Mouse (Mus musculus): ENCODE measurements around the gene Cald1.

The Cald1 gene

DNA sequence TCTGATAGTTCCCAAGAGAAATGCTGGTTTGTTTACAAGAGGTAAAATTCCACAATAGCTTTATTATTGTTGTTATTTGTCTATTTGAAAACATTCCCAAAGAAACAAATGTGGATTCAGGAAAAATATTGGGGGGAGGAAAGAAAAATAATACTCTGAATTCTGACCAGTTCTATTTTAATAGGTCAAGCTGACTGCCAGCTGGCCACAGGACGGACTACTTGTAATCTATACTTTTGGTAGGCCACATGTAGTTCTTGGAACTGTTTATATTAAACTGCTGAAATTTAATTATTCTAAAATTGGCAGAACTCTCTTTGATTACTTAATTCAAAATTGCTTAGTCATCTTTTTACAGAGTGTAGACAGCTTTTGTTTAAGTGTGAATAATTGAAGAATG is 73.1 kb downstream of the Cald1 start:
- no peak for DNase-seq (ENCODE audit: low spot score)

DNA sequence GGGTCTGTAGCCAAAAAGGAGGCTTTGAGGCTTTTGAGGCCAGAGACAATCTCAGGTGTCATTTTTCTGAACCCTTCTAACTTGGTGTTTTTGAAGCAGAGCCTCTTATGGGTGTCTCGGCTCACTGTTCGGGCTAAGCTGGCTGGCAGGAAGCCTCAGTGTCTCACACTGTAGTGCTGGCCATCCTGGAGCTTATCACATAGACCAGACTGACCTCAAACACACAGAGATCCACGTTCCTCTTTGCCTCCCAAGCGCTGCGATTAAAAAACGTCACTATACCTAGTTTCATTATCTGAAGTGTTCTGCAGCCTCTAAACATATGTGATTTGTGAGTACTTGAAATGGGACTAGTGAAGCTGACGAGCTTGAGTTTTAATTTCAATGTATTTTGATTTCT is 76.1 kb downstream of the Cald1 start:
- no peak for DNase-seq (ENCODE audit: low spot score)

DNA sequence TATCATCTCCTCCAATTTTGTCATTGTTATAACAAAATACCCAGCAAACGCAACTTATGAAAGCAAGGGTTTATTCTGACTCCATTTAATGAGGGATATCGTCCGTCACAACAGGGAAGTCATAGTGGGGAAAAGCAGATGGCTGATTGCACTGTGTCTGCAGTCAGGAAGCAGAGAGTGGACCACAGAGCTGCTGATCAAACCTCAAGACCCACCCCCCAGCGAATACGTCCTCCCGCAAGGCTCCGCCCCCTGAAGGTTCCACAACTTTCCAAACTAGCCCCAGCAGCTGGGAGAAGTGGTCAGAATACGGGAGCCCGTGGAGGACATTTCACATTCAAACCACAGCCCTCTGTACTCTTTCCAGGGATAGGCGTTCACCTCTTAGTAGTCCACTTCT is 76.6 kb downstream of the Cald1 start:
- DNase-seq (ENCODE audit: low spot score), result no peak

DNA sequence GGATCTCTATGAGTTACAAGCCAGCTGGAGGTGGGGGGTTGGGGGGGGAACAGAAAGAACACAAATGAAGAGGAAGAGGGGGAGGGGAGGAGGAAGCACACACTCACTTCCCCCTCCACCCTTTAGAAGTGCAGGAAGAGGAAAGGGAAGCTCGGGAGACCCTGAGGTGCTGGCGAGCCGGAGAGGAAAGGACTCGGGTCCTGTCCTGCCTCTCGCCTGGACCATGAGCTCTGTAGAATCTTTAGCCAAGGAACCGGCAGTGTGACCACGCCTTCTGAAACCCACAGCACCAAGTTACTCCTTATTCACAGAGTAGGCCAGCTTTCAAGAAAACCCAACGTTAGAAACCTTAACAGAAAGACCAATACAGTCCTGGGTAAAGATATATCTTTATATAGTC is 83.8 kb downstream of the Cald1 start:
- no peak for DNase-seq (ENCODE audit: low spot score)

DNA sequence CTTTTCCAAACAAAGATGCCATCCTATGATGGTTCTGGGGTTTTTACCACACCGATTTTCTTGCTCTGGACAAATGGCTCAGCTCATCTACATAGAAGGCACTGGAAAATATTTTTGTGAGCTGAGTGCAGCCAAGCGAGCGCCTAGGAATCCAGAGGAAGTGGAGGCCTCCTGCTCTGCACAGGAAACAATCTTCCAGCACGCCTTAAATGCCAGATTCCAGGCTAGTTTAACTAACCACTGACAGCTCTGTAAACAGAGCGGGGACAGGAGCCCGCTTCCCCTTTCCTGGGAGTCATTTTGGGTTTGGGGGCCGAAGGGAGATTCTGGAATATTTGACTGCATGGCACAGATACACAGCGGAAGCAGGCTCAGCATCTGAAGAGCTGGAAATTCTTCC is 86.6 kb downstream of the Cald1 start:
- no peak for DNase-seq (ENCODE audit: low spot score)

DNA sequence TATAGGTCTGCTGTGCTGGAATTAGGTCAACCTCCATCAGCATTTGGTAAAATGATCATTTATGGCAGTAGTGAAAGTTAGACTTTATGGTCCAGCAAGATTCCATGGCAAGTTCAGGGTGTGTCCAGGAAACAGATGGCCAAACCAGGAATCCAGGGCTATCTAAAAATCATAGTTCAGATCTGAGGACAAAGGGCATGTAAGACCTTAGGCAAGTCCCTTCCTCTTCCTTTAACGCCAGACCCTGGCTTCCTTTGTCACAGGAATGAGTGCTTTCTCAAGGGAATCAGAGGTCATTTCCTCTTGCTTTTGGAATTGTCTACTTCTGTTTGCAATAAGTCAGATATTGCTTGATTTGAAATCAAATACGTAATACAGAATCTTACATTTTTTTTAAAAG is 90.7 kb downstream of the Cald1 start:
- no peak for DNase-seq (ENCODE audit: low spot score)

DNA sequence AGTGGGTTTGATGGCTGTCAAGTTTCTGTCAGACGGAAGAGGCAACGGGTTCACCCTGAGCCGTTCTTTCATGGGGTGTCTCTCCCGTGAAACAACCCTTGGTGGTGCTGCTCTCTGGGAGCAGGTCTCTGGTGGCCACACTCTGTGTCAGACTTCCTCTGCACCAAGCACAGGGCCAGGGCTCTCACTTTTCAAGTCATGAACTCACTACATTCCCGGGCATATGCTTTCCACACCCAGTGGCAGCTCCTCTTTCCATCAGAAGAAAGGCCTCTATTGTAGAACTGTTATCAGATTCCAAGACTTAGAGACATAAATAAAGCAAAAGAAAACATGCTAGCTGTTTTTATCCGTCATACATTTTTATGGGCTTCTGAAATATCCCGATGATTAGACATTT is 93.1 kb downstream of the Cald1 start:
- DNase-seq (ENCODE audit: low spot score), result no peak

DNA sequence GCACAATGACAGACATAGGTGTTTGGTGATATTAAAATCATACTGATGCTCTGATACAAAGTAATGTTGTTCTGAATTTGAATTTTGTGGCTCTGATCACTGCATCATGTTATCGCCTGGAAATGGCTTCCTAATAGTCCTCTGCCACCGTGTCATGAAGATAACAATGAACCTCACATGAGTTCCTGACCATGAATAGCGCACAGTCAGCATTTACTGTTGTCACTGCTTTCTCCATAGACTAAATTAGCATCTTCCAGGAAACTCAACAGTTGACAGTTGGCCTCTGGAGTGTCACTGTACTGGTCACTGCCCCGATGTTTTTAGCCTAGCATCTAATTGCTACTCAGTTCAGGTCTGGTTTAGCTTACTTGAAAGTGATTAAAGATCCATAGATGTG is 95.8 kb downstream of the Cald1 start:
- no peak for DNase-seq (ENCODE audit: low spot score)

DNA sequence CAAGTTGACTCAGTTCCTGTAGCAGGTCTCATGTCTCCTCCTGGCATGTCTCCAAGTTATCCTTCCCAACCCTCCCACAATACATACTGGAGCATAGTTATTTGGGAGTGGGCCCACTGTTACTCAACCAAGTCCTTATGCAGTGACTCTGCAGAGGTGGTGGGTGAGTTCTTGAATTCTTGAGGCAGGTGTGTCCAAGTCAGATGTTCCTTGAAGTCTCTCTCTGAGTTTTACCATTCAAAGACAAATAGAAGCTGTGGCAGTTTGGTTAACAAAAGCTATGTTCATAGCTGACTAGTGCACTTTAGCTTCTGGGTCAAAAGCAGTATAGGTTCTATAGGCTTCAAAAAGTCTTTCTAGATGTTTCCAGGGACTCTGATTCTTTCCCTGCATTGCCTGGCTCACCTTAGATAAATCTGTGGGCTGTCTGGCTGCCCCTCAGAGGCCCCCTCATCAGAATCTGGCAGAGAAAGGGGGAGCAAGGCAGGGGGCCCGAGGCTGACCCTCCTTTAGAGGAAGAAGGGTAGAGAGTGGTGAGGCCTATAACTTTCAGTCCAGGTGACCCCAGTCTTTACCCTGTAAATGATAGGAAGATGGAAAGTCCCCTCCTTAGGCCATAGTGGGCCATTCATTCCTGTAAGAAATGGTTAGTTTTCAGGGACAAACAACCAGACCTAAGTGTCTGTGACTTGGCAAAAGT is 105.3 kb downstream of the Cald1 start:
- no peak for DNase-seq (ENCODE audit: low spot score)

DNA sequence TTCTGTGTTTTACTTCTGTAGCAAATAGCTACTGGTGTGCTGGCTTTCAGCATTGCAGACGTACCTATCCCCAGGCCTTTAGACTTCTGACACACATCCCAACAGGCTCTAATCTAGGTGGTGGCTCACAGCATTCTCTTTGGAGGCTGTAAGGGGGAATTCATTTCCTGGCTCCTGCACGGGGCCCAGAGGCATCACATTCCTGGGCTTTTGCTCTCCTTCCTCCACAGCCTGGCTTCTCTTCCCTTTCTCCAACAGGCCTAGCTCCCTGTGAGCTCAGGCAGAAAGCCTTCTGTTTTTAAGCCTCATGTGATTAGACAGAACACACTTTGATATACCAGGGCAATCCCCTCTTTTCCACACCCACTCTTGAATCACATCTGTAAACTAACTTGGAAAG is 109.2 kb downstream of the Cald1 start:
- no peak for DNase-seq (ENCODE audit: low spot score)

DNA sequence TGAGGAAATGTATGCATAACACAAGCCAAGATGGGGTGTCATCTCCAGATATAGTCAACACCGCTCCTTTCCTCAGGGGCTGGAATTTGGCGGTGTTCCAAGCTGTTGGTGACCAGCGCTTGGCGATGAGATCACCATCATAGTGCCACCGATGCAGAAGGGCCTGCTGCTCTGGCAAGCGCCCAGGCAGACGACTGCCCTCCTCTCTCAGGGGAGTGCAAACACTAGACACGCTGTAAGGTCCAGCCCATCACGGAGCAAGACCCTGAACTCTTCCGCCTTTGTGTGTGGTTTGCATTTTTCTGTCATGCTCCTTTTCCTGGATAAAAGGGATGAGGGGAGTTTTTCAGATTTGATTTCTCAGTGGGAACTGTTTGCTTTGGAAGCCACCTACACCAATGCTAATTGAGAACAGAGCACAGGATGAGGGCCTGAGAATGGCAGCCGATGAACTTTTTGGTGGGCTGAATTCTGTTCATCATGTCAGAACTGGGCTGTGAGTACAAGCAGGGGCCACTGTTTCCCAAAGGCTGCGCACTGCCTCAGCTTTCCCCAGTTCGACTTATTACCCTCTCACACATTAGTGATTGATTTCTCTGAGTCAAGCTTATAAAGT is 110.5 kb downstream of the Cald1 start:
- DNase-seq (ENCODE audit: low spot score), result no peak

DNA sequence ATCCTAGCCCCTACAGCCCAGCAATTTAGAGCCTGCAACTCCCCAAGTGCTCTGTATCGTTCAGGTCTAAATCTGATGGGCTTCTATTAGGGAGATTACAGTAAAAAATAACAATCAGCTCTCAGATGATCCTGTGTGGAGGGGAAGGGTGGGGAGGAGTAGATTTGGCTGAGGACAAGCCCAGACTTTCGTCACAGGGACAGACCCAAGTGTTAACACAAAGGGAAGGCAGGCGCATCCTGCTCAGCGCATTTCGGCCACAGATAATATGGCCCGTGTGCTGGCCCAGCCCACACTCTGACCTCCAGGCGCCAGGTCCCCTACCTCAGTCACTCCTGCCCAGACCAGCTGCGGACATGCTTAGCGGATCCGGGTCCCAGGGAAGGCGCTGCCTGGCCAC is 111.0 kb downstream of the Cald1 start:
- DNase-seq (ENCODE audit: low spot score), result no peak

DNA sequence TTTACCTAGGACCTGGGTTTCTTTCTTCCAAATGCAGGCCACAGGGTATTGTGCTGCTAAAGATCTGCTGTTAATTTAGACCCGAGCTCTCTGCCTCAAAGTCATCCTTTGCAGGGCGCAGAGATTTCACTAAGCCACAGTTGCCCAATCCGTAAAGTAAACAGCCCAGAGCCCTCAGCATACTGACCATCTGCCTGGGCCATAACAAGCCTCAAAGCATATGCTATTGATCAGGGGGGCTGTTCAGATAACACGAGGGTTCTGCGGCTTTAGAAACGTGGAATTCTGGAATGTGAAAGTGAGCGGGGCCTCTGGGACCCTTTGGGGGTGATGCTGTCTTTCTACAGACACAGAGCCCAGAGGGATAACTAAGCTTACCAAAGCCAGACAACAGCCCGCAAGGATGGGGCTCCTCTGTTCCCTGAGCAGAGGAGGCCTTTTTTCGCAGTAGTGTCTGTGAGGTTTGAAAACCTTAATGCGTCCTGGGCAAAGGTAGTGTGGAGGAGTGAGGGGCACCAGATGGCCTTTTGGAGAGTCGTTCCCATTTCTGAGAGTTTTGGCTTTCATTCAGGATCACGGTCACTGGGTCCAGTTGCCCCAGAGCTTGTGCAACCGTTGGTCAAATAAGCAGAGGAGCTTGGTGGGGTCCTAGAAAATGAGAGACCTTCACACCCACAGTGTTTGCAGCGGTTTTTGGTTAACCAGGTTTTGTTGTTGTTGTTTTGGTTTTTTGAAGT is 111.8 kb downstream of the Cald1 start:
- DNase-seq (ENCODE audit: low spot score), result no peak

DNA sequence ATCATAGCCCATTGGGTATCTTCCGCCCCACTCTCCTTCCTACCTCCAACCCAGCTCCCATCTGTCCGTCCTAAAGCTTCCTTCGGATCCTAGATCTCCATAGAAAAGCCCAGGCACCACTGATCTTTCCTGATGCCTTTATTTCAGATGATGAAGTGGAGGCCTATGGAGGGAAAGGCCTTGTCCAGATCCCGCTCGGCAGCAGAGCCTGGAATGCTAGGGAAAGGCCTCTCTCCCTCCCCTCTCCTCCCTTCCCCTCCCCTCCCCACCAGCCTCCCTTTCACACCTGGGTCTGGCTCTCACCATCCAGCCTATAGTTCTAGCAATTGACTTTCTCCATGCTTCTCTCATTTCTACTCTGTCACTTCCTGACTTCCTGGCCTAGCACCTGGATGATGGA is 112.5 kb downstream of the Cald1 start:
- DNase-seq (ENCODE audit: low spot score), result no peak

DNA sequence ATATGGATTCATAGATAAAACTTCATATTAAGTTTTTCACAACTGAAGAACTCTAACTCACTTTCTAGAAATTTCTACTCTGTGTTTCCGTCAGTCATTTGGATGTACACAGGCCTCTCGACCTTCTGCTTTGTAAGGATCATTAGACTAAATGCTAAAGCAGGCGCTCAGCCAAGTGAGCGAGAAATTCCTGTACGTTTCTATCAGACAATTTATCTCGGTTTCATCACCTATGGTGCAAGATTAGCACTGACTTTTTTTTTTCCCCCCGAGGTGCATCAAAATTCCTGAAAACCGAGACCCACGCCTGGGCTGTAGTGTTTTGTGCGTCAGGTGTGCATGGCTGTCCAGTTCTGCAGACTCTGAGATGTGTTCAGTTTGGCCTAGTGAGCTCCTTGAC is 113.3 kb downstream of the Cald1 start:
- no peak for DNase-seq (ENCODE audit: low spot score)

DNA sequence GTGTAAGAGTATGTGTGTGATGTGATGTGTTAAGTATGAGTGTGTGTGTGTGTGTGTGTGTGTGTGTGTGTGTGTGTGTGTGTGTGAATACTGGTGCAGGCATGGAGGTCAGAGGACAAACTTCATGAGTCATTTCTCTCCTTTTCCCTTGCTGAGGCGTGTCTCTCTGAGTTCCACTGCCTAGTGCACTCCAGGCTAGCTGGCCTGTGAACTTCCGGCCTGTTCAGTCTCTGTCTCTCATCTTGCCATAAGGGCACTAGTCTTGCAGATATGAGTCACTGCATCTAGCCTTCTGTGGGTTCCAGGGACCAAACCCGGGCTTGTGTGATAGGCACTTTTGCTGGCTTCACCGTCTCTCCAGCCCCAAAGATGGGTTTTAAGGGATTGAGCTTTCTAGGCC is 114.9 kb downstream of the Cald1 start:
- DNase-seq (ENCODE audit: low spot score), result no peak

DNA sequence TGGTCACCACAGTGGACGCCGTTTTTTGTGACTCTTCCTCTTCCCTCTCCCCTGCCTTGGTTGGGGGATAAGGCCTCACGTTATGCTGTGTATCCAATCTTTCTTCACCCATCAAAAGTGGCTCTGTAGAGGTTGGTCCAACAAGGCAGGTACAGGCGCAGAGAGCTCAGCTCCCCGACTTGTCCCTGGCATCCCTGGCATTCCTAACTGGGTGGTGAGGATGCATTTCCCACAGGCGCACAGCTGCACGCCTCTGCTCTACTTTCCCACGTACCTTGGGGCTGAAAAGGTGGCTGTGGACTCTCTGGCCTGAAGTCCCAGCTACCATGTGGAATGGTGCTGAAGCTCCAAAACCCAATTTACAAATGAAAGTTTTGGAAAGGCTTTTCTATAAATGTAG is 115.5 kb downstream of the Cald1 start:
- DNase-seq (ENCODE audit: low spot score), result no peak

DNA sequence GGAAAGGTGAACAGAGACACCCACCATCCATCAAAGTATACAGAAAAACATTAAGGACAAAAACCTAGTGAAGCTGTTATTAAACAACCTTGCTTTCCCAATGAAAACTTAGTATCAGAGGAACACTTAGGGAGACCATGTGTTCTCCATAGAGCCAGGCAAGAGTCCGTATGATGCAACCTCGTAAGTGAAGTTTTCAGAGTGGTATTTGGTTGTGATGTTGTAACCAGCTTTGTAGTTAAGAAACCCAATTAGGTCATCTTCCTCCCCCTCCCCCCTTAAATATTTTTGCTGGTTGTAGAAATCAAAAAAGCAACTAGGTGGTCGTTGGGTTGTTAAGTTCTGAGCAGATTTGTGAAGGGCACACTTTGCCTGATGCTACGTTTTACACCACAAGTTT is 116.3 kb downstream of the Cald1 start:
- DNase-seq (ENCODE audit: low spot score), result no peak

DNA sequence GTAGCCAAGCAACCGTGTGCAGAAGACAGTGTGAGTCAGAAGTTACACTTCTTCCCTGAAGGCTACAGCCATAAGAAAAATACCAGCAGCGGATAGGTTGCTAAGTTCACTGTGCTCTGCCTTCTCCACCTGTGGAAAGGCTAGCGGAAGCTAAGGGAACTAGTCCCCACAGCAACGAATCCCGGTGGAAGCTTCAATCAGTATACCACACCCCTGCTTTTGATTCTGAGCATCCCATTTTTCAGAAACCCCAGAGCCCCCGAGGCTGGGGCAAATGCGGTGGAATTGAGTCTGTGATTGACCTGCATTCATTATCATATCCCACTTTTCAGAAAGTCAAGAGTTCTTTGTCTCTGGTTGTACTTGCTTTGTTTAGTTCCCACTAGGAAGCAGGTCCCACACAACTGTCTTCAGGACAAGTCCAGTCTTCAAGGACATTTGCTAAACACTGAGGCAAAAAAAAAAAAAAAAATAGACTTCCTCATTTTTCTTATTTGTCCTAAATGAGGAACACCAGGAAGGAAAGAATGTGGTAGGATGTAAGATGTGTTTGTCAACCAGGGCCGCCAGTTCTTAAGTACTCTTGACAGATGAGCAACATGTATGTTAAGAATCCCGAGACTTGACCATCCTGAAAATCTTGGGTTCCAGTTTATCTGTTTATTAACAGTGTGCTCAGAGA is 118.0 kb downstream of the Cald1 start:
- DNase-seq (ENCODE audit: low spot score), result no peak

DNA sequence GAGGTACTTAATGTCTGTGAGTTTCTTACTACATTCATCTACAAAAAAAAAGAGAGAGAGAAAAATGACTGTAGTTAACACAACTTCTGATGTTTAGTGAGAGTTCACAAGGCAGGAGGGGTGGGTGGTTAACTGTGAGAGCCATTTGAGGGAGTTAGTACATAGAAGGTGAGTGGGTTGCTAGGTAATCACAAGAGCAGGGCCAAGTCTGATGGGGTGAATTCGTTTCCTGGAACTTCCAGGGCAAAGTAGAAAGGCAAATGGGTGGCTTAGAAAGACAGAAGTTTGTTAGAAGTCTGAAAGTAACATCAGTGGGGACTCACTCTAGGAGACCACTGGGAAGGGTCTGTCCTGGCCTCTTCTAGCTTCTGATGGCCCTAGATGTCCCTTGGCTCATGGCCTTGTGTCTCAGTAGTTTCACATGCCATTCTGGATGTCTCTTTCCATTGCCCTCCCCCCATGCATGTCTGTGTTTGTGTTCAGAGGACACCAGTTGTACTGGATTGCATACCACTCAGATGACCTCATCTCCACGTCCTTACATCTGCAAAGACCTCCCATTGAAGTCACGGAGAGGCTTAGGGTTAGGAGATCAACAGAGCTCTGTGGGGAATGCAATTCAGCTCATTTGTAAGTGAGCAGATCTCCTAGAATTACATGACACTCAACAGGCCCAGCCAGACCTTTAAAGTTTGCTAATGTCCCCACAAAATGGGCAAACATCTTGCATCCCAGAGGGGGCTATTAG is 118.8 kb downstream of the Cald1 start:
- DNase-seq (ENCODE audit: low spot score), result no peak

DNA sequence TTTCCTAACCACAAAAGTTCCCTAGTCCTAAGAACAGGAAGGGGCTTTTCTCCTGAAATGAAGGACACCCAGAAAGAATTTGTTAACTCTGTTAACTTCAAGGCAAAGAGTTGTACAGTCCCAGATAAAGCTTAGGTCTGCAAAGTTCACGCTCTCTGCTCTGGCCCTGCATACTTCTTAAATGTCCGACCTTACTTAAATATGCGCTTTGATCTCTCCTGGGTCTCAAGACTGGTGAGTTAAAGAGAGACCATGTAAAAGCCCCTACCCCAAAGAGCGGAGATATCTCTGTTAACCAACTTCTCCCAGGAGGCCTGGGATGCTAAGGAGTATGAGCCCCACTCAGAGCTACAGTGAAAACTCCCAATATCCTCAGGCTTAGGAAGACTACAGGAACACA is 119.4 kb downstream of the Cald1 start:
- no peak for DNase-seq (ENCODE audit: low spot score)

DNA sequence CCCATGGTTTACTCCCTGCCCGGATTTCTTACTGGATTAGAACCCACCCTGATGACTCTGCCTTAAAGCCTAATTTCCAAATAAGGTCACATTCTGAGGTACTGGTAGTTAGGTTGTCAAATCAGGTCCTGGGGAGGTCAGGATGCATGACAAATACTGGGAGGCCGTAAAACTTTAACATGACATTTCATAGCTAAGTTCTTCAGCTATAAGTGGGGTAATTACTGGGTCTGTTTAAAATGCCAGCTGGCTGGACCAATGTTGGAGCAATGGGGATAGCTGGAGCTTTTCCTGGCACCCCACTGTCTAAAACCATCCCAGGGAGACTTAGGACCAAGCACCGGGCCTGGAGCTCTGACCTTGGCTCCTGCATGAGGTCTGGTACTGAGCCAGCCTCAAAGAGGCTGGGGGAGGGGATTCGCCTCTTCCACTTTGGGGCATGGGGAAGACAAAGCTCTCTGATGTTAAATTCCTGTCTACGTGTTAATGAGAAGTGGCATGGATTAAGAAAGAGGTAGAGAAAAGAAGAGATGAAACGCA is 120.9 kb downstream of the Cald1 start:
- no peak for DNase-seq (ENCODE audit: low spot score)
